12 mouse cellular contexts compared by ENCODE assay signal in the genomic region with DNA sequence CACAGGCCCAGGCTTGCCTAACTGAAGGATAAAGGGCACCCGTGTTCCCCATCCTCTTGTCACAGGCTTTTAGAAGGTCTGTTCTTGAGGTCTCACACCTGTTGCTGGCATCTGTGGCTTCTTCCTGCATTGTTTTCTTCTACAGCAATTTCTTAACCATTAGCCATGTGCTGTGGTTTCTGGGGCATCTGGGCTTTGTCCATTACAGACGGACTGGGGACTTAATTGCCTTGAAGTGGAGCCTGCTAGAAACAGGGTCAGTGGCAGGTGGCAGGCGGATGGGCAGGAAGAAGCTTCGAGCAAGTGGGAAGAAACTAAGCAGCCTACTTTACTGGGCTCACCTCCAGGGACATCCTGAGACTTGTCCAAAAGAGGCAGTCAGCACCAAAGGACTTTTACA.
DNase-seq lines count a peak whose midpoint lies in the region; ATAC-seq and TF ChIP-seq lines count a peak whose summit lies in the region.
"Had no signal": no experiment of that assay in that cellular context is flagged by ENCODE, and none has a peak within 500 bp of the region (broad histone marks: within the 10 kb centered on the region; RNA-seq: fewer than 3 reads in every experiment).

No protein-coding gene starts in this region.

- TF ChIP-seq CTCF in stomach, postnatal 0 days (IDR thresholded peaks at IDR 0.05; ENCODE audit: low read depth): no peak

- H3K27me3 ChIP-seq in heart, embryonic 15.5 days: no peaks in the 10 kb centered on the region
- no peaks in the 10 kb centered on the region for H3K27me3 ChIP-seq in heart, embryonic 12.5 days (replicated peaks)
- H3K27me3 ChIP-seq in stomach, postnatal 0 days (ENCODE audit: control insufficient read depth, insufficient read depth, low read length): no peaks in the 10 kb centered on the region
- H3K27me3 ChIP-seq: neural tube, embryonic 12.5 days had no signal

- no peak for TF ChIP-seq EP300 in stomach, postnatal 0 days (optimal IDR thresholded peaks at IDR 0.05)

- no peaks in the 10 kb centered on the region for H3K9me3 ChIP-seq in heart, embryonic 15.5 days (replicated peaks)
- H3K9me3 ChIP-seq in heart, embryonic 12.5 days (replicated peaks): no peaks in the 10 kb centered on the region
- no peaks in the 10 kb centered on the region for H3K9me3 ChIP-seq in stomach, postnatal 0 days (ENCODE audit: control insufficient read depth, low read length)
- H3K9me3 ChIP-seq: neural tube, embryonic 12.5 days had no signal

- 54% methylated on average over 4 of the region's 4 CpGs for WGBS in heart, embryonic 15.5 days
- 67% methylated on average over 4 of the region's 4 CpGs for WGBS in heart, embryonic 12.5 days
- 36% methylated on average over 4 of the region's 4 CpGs for WGBS in stomach, postnatal 0 days

- peaks cover 26% of the 10 kb centered on the region for H3K36me3 ChIP-seq in heart, embryonic 15.5 days
- peaks cover 41% of the 10 kb centered on the region for H3K36me3 ChIP-seq in heart, embryonic 12.5 days
- H3K36me3 ChIP-seq in stomach, postnatal 0 days (ENCODE audit: control insufficient read depth, insufficient read depth, low read length): peaks cover 9% of the 10 kb centered on the region

- peak; percentile 37 for DNase-seq in cerebellum, adult 11 months
- DNase-seq in cerebellum, postnatal 4 days (ENCODE audit: low spot score in 2 of 2): no peak
- peak; percentile 21 for DNase-seq in thymus, postnatal 4 days
- no peak for DNase-seq in thymus, postnatal 10 days (ENCODE audit: low spot score in 2 of 2)
- no peak for DNase-seq in stomach, postnatal 0 days (ENCODE audit: low spot score)
- DNase-seq in layer of hippocampus, adult 9-11 months: no peak
- DNase-seq: lung, adult 18-20 months had no signal

- no peak overlapping the region for H3K4me2 ChIP-seq in heart, embryonic 15.5 days
- H3K4me2 ChIP-seq in heart, embryonic 12.5 days: no peak overlapping the region
- H3K4me2 ChIP-seq in stomach, postnatal 0 days (replicated peaks; ENCODE audit: low read depth): no peak overlapping the region
- H3K4me2 ChIP-seq: neural tube, embryonic 12.5 days had no signal

- H3K27ac ChIP-seq in heart, embryonic 15.5 days: 0 out of 2 replicates have a peak overlapping the region, but pooled peaks have one; percentile 7
- H3K27ac ChIP-seq in heart, embryonic 12.5 days (ENCODE audit: poor library complexity, severe bottlenecking): no peak overlapping the region
- peak overlapping the region; percentile 30; the same call in 1 of the 2 replicates for H3K27ac ChIP-seq in stomach, postnatal 0 days (replicated peaks)
- H3K27ac ChIP-seq: neural tube, embryonic 12.5 days had no signal

- no peak overlapping the region for H3K9ac ChIP-seq in heart, embryonic 15.5 days
- H3K9ac ChIP-seq in heart, embryonic 12.5 days: no peak overlapping the region
- H3K9ac ChIP-seq in stomach, postnatal 0 days (ENCODE audit: low read length): no peak overlapping the region
- H3K9ac ChIP-seq: neural tube, embryonic 12.5 days had no signal

- H3K4me1 ChIP-seq in heart, embryonic 15.5 days (replicated peaks): peaks cover 32% of the 10 kb centered on the region
- peaks cover 27% of the 10 kb centered on the region for H3K4me1 ChIP-seq in heart, embryonic 12.5 days (replicated peaks)
- H3K4me1 ChIP-seq in stomach, postnatal 0 days (replicated peaks; ENCODE audit: control insufficient read depth, insufficient read depth): 0 out of 2 replicates have a peak, but pooled peaks cover 3% of the 10 kb centered on the region
- H3K4me1 ChIP-seq: neural tube, embryonic 12.5 days had no signal

- no peak for ATAC-seq in heart, embryonic 15.5 days (replicated peaks; ENCODE audit: insufficient number of reproducible peaks, insufficient read depth, low FRiP score, low read depth)
- no peak for ATAC-seq in heart, embryonic 12.5 days (ENCODE audit: insufficient number of reproducible peaks, low FRiP score)
- ATAC-seq in stomach, postnatal 0 days (ENCODE audit: low FRiP score, low TSS enrichment): no peak
- ATAC-seq: activated CD4-positive, CD25-positive, alpha-beta regulatory T cell, adult 4 months; midbrain, embryonic 16.5 days had no signal

- H3K4me3 ChIP-seq in heart, embryonic 15.5 days: no peak overlapping the region
- H3K4me3 ChIP-seq in heart, embryonic 12.5 days: no peak overlapping the region
- H3K4me3 ChIP-seq in stomach, postnatal 0 days (ENCODE audit: low read depth, low read length): no peak overlapping the region
- H3K4me3 ChIP-seq: neural tube, embryonic 12.5 days had no signal

Comparison
In these comparisons a context has a peak if more than half of its experiments do, and no peak if none do; other contexts are left out.
1. DNase-seq: peak in cerebellum, adult 11 months (single experiment) and thymus, postnatal 4 days (single experiment); none in cerebellum, postnatal 4 days (0 of 2), thymus, postnatal 10 days (0 of 2), stomach, postnatal 0 days (single experiment) and layer of hippocampus, adult 9-11 months (single experiment).